Mouse (Mus musculus): ENCODE measurements at regions not wholly inside any gene's neighbourhood (a gene's known extent, or its start where the extent isn't known, plus 50 kb on each side); places are given as distances from the start of the nearest gene placed in this dataset.

DNA sequence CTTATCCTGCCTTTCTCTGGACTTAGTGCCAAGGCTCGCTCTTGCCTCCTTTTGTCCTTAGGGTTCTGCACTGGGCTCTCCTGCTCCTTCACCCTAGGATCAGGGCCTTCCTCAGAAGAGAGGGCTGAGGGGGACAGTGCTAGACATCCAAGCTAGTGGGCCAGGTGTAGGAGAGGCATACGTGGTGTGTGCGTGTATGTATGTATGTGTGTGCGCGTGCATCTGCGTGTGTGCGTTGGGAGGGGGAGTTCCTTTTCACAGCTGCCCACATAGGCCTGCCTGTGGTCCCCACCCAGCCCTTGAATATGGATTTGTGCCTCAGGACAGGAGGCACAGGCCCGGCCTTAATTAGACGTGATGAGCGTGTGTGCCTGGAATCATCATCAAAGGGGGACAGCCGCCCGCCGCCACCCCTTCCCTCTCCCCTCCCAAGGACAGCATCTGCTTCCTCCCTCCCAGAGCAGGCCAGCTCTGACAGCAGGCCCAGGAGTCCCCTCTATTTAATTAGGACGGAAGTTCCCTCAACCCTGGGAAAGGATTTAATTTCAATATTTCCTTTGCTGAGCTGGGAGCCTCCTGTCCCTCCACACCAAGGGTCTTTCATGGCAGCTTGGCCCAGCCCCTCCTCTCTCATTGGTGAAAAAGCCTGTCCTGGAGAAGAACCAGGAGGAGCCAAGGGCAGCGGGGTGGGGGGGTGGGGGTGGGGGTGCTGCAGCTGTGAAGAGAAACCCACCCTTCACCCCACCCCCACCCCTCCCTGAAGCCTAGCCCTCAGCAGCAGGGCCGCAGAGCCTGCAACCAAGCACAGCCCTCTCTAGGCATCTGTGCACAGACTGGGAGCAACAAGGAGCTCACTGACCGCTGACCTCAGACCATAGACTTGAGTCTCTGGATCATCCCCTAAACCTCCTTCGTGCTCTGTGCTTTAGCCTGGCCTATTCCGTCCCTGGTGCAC is 155.8 kb upstream of the A530016L24Rik start:
- DNase-seq (ENCODE audit: low spot score in 2 of 2): no peak

DNA sequence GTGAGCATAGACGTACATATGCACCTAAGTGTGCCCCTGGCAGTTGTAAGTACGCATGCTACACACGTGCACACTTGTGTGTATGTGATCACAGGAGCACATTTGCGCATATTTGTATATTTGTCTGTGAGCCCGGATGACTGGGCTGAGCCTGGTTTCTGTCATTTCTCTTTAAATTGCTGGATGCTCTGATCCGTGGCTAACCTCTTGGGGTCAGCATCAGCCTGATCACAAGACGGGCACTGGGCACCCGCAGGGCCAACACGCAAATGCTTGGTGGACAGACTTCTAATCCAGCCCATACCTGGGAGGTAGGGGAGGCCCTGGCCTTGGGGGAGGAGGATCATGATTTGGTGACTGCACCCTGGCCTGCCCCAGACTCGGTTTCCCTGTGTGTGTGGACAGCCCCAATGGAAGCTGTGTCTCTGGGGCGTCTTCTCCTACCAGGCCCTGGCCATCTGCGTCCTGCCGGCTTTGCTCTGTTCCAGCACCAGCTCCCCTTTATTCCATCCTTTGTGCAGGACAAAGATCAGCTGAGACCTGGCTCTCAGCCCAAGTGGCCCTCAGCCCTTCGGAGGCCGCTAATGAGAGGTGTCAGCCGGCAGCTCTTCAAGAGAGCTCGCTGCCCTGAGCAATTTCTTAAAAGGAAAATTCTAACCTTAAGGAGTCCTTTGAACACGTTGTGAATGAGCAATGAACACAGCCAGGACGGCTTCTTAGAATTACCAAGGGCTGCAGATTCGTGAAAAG is 155.0 kb upstream of the A530016L24Rik start:
- no peak for DNase-seq (ENCODE audit: low spot score in 2 of 2)

DNA sequence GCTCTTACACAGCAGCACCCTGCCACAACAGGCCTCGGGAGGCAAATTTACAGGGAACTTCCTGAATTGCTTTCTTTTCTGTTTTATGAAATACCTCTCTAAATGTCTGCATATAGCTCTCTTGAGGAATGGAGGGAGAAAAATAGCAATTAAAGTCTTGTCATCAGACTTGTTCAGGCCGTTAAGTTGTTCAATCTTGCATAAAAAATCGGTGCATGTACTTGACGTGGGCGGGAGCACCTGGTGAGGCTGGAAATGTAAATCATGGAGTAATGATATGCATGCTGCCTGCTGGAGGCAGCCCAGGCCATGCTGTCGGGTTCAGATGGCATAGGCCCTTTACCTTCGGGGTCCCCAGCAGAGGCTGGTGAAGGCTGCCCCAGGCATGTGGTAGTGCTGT is 153.6 kb upstream of the A530016L24Rik start:
- DNase-seq (ENCODE audit: low spot score in 2 of 2): no peak

DNA sequence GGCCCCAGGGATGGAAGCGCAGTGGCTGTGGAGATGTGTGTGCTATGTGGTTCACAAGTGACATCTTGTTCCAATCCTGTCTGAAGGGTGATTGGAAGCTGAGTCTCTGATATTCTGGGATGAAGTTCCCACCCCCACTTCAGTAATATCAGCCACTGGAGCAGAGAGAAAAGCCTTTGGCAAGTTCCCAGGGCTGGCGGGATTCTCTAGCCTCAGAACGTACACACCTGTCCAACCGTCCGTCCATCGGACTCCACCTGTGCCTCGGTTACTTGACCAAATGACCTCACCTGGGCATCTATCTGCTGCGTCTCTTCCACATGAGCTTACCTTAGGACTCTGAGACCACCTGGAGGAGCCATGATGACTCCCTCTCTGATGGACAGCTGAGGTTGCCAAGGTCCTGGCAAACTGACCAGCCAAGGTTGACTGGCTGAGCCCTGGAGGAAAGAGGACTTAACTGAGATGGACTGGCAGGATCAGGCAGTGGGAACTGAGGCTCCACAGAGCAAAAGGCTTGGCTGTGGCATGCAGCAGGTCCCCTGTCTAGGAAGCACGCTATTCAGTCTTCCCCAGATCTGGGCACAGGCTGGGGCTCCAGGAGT is 152.5 kb upstream of the A530016L24Rik start:
- DNase-seq (ENCODE audit: low spot score in 2 of 2): no peak

DNA sequence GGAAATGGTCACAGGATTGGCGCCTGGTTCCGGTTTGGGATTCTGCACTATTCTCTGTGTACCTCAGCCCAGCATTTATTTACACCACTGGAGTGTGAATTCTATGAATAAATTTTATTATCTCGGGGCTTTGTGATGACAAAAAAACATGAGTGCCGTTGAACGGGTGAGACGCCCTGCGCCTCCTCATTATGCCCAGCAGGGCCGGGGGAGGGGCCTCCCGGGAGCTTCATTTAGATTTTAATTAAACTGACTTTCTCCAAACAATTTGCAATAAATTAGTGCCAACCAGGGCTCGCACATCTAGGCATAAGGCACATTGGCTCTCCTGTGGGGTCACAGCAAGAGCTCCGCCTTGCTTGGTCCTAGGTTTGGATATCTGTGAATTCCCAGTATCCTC is 151.8 kb upstream of the A530016L24Rik start:
- no peak for DNase-seq (ENCODE audit: low spot score in 2 of 2)

DNA sequence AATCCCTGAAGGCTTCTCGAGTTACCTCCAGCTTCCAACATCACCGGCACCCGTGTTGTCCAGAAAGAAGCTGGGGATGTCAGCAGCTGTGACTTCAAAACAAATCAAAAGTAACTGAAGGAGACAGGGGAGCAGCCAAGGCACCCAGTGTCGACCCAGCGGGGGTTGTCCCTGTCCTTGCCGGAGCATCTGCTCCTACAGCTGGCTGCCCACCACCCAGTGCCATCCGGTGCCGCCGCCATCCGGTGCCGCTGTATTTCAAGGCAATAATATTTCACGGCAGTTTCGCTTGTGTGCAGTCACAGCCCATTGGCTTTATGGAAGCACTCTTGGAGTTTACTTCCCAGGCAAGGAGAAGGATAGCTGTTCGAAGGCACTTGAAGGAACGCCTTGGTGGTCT is 150.3 kb upstream of the A530016L24Rik start:
- no peak for DNase-seq (ENCODE audit: low spot score in 2 of 2)

DNA sequence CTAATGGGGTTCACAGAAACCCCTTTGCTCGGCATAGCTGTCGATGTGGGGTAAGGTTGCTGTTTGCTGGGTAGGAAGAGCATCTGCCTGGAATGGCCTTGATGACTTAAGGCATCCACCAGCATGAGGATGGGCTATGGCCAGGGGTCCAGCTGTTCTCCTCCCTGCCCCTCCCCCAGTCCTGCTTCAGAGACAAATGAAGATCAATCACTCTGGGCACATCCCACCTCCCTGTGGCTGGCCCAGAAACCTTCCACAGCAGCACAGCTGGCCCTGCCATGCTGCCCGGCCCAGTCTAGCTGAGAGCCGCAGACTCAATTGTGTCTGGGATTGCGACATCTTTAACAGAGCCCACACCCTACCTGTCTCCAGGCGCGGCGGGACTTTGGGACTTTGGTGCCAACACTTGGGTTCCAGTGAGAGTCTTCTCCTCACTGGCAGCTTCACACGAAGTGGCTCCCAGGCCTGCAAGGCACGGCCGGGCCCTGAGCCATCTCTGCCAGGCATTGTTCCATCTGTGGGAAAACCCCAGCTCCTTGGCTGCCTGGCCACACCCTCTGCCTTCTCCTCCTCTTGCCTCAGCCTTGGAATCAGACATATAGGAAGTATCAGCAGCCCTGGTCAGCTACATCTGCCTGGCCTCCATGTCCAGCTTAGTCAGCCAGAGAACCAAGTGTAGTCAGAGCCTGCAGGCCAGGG is 149.6 kb upstream of the A530016L24Rik start:
- DNase-seq (ENCODE audit: low spot score in 2 of 2): no peak

DNA sequence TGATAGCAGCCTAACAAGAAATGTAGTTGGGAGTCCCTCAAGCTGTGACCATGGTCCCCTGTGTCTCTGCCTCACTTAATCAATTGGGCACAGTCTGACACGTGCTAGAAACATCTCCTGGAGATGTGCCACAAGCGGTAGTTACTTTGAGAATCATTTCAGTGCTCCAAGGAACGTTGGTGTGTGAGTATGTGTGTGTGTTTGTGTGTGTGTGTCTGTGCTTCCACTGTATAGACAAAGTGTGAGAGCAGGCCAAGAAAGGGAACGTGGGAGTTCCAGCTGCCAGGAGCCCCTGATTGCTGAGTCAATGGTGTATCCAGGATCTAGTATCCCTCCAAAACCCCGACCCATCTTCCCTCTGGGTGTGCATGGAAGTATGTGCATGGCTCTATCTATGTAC is 149.0 kb upstream of the A530016L24Rik start:
- DNase-seq (ENCODE audit: low spot score in 2 of 2): no peak

DNA sequence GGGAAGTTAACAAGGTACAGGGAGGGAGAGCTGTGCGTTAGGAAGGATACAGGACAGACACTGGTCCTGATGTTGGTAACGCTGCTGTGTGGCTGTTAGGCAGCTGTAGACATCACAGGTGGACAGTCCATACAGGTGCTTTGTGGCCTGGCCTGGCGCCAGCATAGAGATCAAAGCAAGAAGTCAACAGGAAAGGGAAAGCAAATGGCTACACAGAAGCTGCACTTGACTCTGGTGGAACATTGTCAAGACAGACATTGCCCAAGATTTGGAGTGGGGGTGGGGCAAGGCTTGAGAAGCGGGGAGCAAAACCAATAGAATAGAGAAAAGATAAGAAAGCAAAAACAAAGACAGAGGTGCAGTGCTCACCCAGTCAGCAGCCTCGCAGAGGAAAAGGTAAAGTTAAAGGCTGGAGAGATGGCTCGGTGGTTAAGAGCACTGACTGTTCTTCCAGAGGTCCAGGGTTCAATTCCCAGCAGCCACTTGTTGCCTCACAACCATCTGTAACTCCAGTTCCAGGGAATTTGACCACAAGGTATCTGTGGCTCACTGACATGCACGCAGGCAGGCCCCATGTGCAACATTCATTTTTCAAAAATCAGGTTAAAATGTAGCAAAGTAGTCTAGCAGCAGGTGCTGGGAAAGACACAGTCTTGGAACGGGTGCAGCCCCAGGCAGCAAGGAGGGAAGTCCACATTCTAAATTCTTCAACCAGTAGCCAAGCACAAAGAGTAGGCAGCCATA is 147.3 kb upstream of the A530016L24Rik start:
- DNase-seq (ENCODE audit: low spot score in 2 of 2): no peak

DNA sequence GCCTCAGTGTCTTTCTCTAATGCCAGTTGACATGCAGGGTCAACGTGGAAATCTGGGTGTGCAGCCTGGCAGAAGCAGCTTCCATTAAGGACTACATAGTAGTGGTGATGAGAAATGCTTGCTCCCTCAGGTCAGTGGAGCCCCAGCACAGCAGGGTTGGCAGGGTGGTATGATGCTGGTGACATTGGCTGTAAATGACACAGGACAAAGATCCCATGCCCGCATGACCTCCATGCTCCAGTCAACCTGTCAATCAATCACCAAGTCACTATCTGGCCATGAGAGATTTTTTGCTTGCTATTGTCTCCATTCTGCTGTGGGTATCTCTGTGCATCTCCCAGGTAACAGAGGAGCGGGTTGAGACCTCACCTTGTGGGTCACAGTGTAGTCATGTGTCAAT is 146.2 kb upstream of the A530016L24Rik start:
- DNase-seq (ENCODE audit: low spot score in 2 of 2): no peak

DNA sequence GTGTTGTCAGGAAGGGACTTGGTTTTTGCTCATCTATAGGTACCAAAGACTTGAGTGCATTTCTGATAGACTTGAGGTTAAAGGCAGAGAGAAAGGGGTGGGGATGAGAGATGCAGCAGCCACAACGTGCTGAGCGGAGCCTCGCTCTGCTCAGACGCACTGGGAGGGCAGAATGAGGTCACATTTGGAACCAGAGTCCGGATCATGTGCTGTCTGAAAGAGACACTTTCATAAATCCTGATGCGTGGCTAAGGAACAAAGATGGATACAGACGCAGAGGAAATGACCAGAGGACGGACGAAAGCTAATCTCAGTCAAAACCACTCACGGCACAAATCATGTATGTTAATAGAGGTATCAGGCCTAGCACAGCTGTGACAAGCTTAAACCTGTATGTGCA is 145.0 kb upstream of the A530016L24Rik start:
- no peak for DNase-seq (ENCODE audit: low spot score in 2 of 2)

DNA sequence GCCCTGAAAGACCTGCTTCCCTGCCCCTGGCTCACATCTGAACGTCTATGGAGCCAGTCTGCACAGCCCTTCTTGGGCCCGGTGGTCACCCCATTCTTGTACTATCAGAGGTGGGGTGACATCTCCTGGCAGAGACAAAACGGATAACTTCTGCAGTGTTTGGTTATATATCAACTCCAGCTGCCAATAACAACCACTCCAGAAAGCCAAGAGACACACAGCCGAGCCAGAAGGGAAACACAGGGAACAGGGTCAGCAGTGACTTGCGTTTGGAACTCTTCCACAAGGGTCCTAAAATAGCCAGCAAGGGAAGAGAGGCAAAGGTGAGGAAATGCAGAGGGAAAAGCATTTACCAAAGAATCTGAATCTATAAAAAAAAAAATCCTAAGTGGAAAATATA is 143.5 kb upstream of the A530016L24Rik start:
- no peak for DNase-seq (ENCODE audit: low spot score in 2 of 2)

DNA sequence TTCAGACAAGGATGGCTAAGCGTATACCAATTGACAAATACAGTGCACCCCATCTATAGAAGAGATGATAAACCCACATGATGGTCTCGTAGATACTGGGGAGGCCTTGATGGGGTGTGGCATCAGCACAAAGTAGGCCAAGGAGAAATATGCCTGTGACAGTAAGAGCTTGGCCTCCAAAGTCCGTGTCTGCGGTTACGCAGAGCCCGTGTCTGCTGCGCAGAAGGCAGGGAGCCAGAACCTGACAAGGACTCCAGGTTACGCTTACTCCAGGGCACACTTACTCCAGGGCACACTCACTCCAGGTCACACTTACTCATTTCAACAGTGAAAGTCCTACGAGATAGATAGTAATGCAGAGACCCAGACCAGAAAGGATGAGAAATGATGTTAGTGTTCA is 141.1 kb upstream of the A530016L24Rik start:
- no peak for DNase-seq (ENCODE audit: low spot score in 2 of 2)

DNA sequence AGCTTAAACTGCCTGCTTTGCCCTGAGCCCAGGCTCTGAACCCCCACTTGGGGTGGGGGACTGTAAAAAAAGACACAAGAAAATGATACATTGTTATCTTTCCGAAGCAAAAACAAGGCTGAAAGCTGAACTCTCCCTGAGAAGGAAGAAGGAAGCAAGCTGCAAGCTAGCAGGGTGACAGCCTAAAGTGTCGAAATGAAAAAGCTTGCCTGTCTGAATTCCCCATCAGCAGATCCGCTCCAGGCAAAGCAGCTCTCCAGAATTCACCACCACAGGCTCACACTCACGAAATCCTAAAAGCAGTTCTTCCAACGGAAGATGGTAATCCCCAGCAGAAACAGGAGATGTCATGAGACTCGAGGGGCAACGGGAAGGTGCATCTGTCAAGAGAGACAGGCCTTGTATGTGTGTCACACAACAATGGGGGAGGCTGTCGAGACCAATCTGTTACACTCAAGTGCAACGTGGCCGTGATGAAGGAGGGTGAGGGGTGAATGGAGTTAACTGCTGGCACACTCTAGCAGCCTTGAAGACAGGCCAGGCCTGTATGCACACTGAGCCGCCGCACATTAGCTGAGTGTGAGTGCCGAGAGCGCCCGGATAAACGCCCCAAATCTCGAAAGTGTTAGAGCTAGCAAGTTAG is 139.5 kb upstream of the A530016L24Rik start:
- DNase-seq (ENCODE audit: low spot score in 2 of 2): no peak

DNA sequence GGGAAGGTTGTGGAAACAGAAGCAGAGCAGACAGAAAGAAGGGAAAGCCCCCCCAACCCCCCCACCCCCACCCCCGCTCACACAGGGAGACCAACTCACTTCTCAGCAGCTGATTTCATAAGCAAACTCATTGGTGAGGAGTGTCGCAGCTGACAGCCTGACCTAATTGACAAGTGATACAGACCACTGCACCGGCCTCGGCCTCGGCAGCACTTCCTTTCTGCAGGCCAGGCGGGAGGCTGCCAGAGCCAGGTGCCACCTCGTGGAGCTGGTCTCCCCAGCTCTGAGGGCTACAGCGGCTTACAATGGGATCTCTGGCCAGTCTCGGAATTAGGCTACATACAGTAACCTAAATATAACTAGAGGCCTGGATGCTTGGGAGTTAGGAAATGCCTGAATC is 138.5 kb upstream of the A530016L24Rik start:
- no peak for DNase-seq (ENCODE audit: low spot score in 2 of 2)

DNA sequence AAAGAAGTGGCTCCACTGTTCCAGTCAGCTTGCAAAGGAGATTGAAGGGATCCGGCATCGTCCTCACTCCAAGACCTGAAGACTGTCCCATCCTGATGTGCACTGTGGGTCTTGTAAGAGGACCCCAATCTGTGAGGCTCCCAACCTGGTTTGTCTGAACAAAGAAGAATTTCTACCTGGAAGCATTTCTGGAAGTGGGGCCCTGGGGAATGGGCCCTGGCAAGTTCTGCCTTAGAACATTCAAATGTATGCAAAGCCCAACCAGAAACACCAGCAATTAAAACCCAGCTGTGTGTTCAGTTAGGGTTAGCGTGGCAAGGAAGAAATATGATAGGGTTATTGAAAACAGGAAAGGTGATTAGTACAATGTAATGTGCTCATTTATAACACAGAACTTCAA is 125.9 kb upstream of the A530016L24Rik start:
- no peak for DNase-seq (ENCODE audit: low spot score in 2 of 2)

DNA sequence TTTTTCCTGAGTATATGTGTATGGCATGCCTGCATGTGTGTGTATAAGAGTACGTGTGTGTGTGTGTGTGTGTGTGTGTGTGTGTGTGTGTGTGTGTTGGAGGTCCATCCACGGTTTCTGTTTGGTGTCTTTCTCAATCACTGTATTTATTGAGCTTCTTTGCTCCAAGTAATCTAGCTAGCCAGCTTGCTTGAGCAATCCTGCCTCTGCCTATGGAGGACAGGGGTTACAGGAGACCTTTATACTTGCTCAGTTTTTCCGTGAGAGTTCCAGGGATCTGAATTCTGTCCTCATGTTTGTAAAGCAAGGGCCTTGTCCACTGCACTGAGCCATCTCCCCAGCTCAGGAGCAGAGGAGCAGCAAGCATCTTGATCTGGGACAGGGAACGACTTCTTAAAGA is 122.0 kb upstream of the A530016L24Rik start:
- no peak for DNase-seq (ENCODE audit: low spot score in 2 of 2)

DNA sequence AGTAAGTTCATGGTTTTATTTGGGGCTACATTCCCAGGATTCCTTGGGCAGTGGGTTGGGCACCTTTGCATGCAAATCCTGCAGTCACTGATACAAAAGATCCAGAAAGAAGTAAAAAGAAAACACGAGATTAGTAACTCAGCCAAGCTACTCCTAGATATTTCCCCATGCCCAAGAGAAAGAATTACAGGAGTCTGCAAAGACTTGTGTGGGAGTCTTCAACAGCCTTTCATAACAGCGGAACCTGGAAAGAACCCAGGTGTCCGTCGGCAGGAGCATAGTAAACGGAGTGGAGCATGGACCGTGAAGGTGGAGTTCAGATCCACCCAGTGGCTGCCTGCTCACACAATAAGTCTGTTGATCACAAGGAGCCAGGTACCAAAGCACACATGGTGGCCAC is 121.1 kb upstream of the A530016L24Rik start:
- no peak for DNase-seq (ENCODE audit: low spot score in 2 of 2)

DNA sequence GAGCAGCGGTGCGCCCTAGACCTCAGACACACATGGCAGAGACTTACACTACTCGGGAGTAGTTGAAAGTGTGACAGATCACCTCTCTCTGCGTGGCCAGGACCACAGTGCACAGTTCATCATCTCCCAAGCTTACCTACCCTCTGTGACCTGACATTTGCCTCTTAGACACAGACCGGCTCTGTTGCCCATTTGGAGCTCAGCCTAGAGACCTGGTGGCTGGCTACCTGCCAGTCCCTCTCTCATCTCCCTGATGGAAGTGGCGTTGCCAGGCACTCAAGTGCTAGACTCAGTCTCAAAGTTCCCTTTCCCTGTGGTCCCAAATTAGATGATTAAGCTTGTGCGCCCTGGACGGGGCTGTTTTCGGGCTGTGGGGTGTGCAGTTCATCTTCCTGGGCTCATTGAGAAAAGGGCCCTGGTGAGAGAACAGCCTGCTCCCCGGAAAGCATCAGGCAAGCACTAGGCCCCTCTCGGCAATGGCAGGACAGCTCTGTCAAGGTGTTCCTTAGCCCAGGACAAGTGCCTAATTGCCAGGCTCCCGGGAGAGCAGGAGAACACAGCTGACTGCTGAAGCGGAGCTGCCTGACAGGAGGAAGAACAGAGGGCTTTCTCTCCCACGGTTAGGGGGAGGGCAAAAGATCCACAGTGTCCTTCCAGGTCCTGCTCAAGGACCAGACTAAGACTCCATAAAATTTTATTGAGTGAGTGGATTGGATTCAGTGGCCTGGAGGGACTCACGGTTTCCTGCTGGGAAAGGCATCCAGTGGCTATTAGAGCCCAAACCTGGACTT is 119.5 kb upstream of the A530016L24Rik start:
- DNase-seq (ENCODE audit: low spot score in 2 of 2): no peak
